Mouse (Mus musculus): ENCODE measurements around the gene Cdv3.
A peak's percentile ranks its signal among the peaks of the same experiment; 100 is the strongest.
"Not testable (repeated sequence)": the region's sequence is repeated elsewhere in the genome, so short reads cannot be mapped to it uniquely, and the experiment has no call there.

Cdv3 gene

GRCm38 (mm10) chr9:103369951-103370350 lies 4.3 kb upstream of the Cdv3 start:
- no peak for DNase-seq

- no peak for DNase-seq
Observed at GRCm38 (mm10) chr9:103366356-103366755, 716 bp upstream of the Cdv3 start.

DNA sequence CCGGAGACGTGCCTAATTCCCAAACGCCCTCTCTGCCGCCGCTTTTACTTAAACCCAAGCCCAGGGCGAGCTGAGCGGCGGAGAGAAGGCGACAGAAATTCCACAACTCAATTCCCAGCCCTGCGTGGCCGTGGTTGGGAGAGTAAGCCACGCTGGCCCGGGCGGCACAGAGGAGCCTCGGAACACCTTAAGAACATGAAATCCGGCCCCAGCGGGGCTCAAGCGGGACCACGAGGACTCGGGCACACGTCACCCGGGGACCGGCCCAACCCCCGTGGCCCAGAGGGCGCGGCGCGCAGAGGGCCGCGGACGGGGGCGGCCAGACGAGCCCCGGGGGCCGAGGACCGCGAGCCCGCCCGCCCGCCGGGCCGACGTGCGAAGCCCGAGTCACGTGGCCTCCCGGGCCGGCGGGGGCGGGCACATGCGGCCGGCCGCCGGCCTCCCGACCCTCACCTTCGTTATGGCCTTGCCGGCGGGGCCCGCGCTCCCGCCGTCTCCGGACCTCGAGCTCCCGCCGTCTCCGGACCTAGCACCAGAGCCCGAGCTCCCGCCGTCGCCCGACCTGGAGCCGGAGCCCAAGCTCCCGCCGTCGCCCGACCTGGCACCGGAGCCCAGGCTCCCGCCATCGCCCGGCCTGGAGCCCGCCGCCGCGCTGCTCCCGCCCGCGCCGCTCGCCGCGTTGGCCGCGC lies 895 bp downstream of the Cdv3 start:
- peak in 1 of 2 experiments; percentile 69 for DNase-seq

DNA sequence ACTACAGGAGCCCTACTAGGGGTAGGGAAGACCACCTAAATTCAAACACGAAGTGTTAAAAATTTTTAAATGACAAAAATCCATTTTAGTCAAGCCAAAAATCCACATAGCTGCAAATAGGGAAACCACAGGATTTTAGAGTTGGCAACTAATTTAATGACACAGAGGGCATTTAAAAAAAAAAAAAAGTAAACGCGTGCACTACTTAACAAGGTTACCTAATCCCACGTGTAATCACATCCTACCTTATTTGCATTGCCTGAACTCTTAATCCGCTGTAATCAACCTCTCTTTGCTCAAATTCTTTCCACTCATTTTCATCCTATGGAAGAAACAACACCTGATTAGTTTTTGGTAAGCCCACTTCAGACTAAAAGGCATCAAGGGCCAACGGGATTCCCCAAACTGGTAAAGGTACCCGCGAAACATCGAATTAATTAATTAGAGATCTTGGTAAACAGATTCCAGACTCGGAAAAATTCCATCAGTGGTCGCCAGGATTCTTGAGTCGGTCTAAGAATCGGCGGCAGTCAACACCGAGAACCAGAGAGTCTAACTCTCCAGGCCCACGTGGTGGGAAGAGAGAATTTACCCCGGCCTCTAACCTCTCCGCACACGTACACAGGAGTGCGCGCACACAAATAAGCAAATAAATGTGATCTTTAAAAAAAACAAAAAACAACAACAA lies 1.8 kb downstream of the Cdv3 start:
- DNase-seq, result peak in 1 of 2 experiments; percentile 9

- DNase-seq, result no peak
Observed at GRCm38 (mm10) chr9:103363088-103363487, 2.6 kb downstream of the Cdv3 start.

GRCm38 (mm10) chr9:103360642-103361041 lies 5.0 kb downstream of the Cdv3 start:
- DNase-seq, result no peak

- no peak for DNase-seq
Observed at GRCm38 (mm10) chr9:103358545-103358944, 7.1 kb downstream of the Cdv3 start.

DNA sequence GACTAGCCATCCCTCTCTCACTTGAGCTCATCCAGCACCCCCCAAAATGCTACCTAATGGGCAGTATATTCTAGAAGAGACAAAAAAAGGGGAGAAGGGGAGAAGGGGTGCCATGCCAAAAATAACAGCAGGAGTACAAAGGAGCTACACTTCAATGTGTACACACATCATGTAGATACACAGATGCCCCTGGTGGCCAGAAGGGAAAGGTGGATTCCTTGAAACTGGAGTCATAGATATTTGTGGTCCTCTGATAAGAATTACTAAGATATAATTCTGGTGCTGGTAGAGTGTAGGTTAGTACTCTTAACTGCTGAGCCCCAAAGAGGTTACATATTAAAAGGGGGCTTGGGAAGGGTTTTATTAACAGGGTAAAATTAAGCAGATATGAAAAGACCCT lies 7.7 kb downstream of the Cdv3 start:
- DNase-seq, result no peak

- DNase-seq, result not testable (repeated sequence)
Observed at GRCm38 (mm10) chr9:103353500-103354260, 12.0 kb downstream of the Cdv3 start.

- no peak for DNase-seq
Observed at GRCm38 (mm10) chr9:103348791-103349190, 16.8 kb downstream of the Cdv3 start.

DNA sequence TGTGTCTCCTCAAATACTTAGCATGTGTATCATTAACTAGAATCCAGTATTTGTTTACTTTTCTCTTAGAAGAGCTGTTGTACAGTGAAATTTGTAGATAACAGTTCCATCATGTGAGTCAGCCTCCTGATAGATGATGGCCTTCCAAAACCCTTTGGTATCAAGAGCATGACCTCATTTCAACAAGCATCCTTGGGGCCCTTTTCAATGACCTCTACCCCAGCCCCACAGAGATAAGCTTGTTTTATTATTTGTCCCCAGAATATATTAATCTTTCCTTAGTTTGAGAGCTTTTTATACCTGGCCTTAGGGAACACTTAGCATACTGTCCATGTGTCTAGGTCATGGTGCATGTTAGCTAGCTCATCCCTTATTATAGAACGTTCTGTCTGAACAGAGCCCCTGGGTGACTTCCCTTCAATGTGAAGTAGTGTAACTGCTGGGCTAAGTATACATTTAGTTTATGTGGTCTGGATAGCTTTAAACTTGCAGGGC lies 17.6 kb downstream of the Cdv3 start:
- no peak for DNase-seq

DNA sequence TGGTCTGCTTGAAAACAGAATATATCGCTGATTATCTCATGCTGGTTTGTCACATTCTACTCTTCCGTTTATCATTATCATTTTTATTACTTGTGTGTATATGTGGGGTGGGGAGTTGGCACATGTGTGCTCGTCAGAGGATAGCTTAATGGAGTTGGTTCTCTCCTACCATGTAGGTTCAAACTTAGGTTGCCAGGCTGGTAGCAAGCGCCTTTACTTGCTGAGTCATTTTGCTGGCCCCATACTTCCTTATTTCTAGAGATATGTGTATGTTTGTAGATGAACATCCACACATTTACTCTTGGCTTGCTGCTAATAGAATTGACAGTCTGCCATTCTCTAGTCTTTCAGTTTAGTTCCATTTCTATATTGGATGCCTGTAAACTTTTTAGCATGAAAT lies 18.6 kb downstream of the Cdv3 start:
- DNase-seq, result no peak

DNA sequence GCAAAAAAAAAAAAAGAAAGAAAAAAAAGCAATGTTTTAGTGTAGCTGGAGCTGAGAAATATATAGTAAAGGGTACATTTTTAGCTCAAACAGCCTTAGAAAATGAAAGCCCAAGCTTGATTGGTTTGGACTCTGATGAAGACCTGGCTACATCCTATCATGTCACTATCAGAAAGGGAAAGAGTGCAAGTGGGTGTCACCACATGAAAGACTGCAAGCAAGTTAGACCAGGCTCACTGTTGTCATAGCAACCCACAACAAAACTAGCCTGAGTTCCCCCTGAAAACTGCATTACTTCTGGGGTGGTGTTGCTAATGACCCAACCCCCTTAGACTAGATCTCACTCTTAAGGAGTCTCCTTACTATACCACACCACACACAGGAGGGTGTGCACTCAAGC lies 28.7 kb downstream of the Cdv3 start:
- DNase-seq, result no peak

GRCm38 (mm10) chr9:103332663-103333062 lies 33.0 kb downstream of the Cdv3 start:
- no peak for DNase-seq

GRCm38 (mm10) chr9:103326449-103326848 lies 39.2 kb downstream of the Cdv3 start:
- no peak for DNase-seq

GRCm38 (mm10) chr9:103324678-103325077 lies 41.0 kb downstream of the Cdv3 start:
- DNase-seq, result no peak

- no peak for DNase-seq
Observed at GRCm38 (mm10) chr9:103309832-103310231, 55.8 kb downstream of the Cdv3 start.

- DNase-seq, result no peak
Observed at GRCm38 (mm10) chr9:103305332-103306041, 60.2 kb downstream of the Cdv3 start.

DNA sequence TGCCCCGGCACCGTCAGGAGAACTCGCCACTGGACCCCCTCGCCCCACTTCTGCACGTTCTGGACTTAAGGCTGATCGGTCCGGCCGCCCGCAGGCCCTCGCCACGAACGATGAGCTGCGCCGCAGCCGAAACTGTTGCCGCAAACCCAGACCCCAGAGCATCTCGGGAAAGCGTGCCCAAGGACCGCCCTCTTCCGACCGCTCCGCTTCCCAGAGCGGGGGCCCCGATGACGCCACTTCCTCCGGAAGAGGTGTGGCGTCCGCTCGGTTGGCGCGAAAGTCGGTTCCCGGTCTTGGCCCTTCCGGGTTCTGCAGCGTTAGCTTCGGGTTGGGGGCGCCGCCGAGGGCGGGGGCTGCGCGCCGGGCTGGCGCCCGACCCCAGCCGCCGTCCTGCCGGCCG lies 60.7 kb downstream of the Cdv3 start, which contains the start of the genes 1300017J02Rik and Topbp1:
Gene 1300017J02Rik, minus strand, starts transcription at position 156 of the 400 bp plus-strand sequence.
Gene Topbp1, plus strand, starts transcription at position 289 of the 400 bp plus-strand sequence.
- peak; percentile 86 to 92 for DNase-seq

All from cerebellum, postnatal 36 days (tissue).